Mouse (Mus musculus): ENCODE measurements around the gene Styxl1.

Styxl1 gene

GRCm38 (mm10) chr5:135725991-135726390 lies 52.2 kb downstream of the Styxl1 start:
- DNase-seq (ENCODE audit: low read depth, low spot score), result no peak

GRCm38 (mm10) chr5:135725391-135725841 lies 52.8 kb downstream of the Styxl1 start:
- DNase-seq (ENCODE audit: low read depth, low spot score), result no peak

- DNase-seq (ENCODE audit: low read depth, low spot score), result no peak
Observed at GRCm38 (mm10) chr5:135724536-135725322, 53.5 kb downstream of the Styxl1 start.

- no peak for DNase-seq (ENCODE audit: low read depth, low spot score)
Observed at GRCm38 (mm10) chr5:135723165-135723751, 54.9 kb downstream of the Styxl1 start.

GRCm38 (mm10) chr5:135722121-135722520 lies 56.1 kb downstream of the Styxl1 start:
- DNase-seq (ENCODE audit: low read depth, low spot score), result no peak

GRCm38 (mm10) chr5:135721076-135721475 lies 57.1 kb downstream of the Styxl1 start:
- DNase-seq (ENCODE audit: low read depth, low spot score), result no peak

GRCm38 (mm10) chr5:135720121-135720520 lies 58.1 kb downstream of the Styxl1 start:
- DNase-seq (ENCODE audit: low read depth, low spot score), result no peak

GRCm38 (mm10) chr5:135719586-135720120 lies 58.5 kb downstream of the Styxl1 start:
- no peak for DNase-seq (ENCODE audit: low read depth, low spot score)

- DNase-seq (ENCODE audit: low read depth, low spot score), result no peak
Observed at GRCm38 (mm10) chr5:135715624-135716023, 62.6 kb downstream of the Styxl1 start.

GRCm38 (mm10) chr5:135713441-135714218 lies 64.6 kb downstream of the Styxl1 start:
- DNase-seq (ENCODE audit: low read depth, low spot score), result no peak

GRCm38 (mm10) chr5:135712803-135713202 lies 65.4 kb downstream of the Styxl1 start:
- no peak for DNase-seq (ENCODE audit: low read depth, low spot score)

- DNase-seq (ENCODE audit: low read depth, low spot score), result no peak
Observed at GRCm38 (mm10) chr5:135711582-135712355, 66.4 kb downstream of the Styxl1 start.

- DNase-seq (ENCODE audit: low read depth, low spot score), result no peak
Observed at GRCm38 (mm10) chr5:135710599-135711214, 67.5 kb downstream of the Styxl1 start.

GRCm38 (mm10) chr5:135709716-135710115 lies 68.5 kb downstream of the Styxl1 start:
- no peak for DNase-seq (ENCODE audit: low read depth, low spot score)

- no peak for DNase-seq (ENCODE audit: low read depth, low spot score)
Observed at GRCm38 (mm10) chr5:135707855-135708254, 70.3 kb downstream of the Styxl1 start.

- DNase-seq (ENCODE audit: low read depth, low spot score), result no peak
Observed at GRCm38 (mm10) chr5:135707039-135707438, 71.1 kb downstream of the Styxl1 start.

- no peak for DNase-seq (ENCODE audit: low read depth, low spot score)
Observed at GRCm38 (mm10) chr5:135705383-135705782, 72.8 kb downstream of the Styxl1 start.

- DNase-seq (ENCODE audit: low read depth, low spot score), result no peak
Observed at GRCm38 (mm10) chr5:135703431-135703830, 74.8 kb downstream of the Styxl1 start.

GRCm38 (mm10) chr5:135702682-135703192 lies 75.4 kb downstream of the Styxl1 start:
- no peak for DNase-seq (ENCODE audit: low read depth, low spot score)

GRCm38 (mm10) chr5:135702190-135702589 lies 76.0 kb downstream of the Styxl1 start:
- DNase-seq (ENCODE audit: low read depth, low spot score), result no peak

- DNase-seq (ENCODE audit: low read depth, low spot score), result no peak
Observed at GRCm38 (mm10) chr5:135701601-135702000, 76.6 kb downstream of the Styxl1 start.

All from WW6 (cell line).